Mouse (Mus musculus) bone marrow, adult 2 months (tissue): ENCODE data around the gene Gsdme. TPM values are rescaled to one million over a fixed set of nuclear protein-coding genes. Genes with fewer than 3 reads are reported as not detected.

ENCODE experiments used
- H3K27ac ChIP-seq: fragments of 200-500 bp; 2 replicates; pipeline ENCODE4 v1.5.1; 2012; ENCODE audit warnings: low read depth, mild to moderate bottlenecking, control low read depth, inconsistent platforms, low read length; ENCODE audit not compliant: control insufficient read depth, poor library complexity, insufficient read depth
- H3K4me1 ChIP-seq: fragments of 200-500 bp; 2 replicates; pipeline ENCODE4 v1.6.1; 2011; ENCODE audit warnings: low read length; ENCODE audit not compliant: control insufficient read depth, insufficient read depth
- H3K4me3 ChIP-seq: fragments of 200-500 bp; replicated peaks from 2 replicates; pipeline ENCODE3; 2011; ENCODE audit warnings: mild to moderate bottlenecking, low read depth, low read length, control low read depth; ENCODE audit not compliant: control insufficient read depth
- CTCF ChIP-seq: fragments of 200-500 bp; IDR thresholded peaks from 2 replicates; pipeline ENCODE4 v1.5.1; 2011; ENCODE audit warnings: low read length, control low read depth; ENCODE audit not compliant: control insufficient read depth, insufficient read depth
- POLR2A ChIP-seq: fragments of 200-500 bp; IDR thresholded peaks from 2 replicates; pipeline ENCODE4 v1.6.1; 2011; ENCODE audit warnings: low read depth, mild to moderate bottlenecking, control low read depth, low read length, borderline replicate concordance; ENCODE audit not compliant: control insufficient read depth
- WGBS: fragments of 180-500 bp; shearing (Covaris S2); methylation state at CpG from one replicate; pipeline ENCODE4 v1.1.7; 2018; 5-methylcytosine and 5-hydroxymethylcytosine counted together
- polyA plus RNA-seq: library from polyadenylated mRNA; stranded (reverse); fragments of >200 nt; gene quantifications from 2 replicates; pipeline ENCODE4 v1.2.4, GENCODE M21; 2011; ENCODE audit warnings: low replicate concordance; ENCODE audit not compliant: missing spikeins, insufficient read depth, insufficient read length

Gene Gsdme
- polyA plus RNA-seq, 1 experiment = 16.1 TPM

- Histone ChIP-seq H3K4me3 (no peak overlapping the region), H3K27ac (no peak overlapping the region), H3K4me1 (peaks cover 8% of the 10 kb centered on the region)
- TF ChIP-seq POLR2A (no peak), CTCF (no peak)
- 75% methylated on average over 2 of the region's 2 CpGs for WGBS
Measured at GRCm38 (mm10) chr6:50239902-50240301, 23.8 kb downstream of the Gsdme start.

GRCm38 (mm10) chr6:50237963-50238362 is 25.7 kb downstream of the Gsdme start:
- peaks cover 5% of the 10 kb centered on the region; the same call in 1 of the 2 replicates for H3K4me1 ChIP-seq
- H3K4me3 ChIP-seq = no peak overlapping the region
- WGBS = 55% methylated on average over 2 of the region's 2 CpGs
- TF ChIP-seq POLR2A (no peak), CTCF (no peak)
- no peak overlapping the region for H3K27ac ChIP-seq

DNA sequence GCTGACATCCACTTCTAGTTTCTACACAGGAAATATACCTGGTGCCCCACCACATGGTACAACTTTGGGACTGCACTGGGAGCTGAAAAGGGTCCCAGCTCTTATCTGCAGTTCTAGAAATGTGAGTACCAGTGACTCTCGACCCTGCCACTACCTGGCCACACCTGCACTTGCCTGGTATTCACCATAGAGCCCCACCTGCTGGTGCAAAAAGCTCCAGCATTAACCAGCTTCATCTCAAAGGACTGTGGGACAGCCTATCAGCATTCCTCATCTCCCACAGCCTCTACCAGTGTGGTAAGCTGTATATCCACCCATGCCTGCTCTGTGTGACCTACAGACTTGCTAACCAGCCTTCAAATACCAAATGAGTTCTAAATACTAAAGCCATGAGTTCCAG is 30.7 kb downstream of the Gsdme start:
- WGBS = 57% methylated on average over 1 of the region's 1 CpGs
- Histone ChIP-seq H3K4me1 (no peaks in the 10 kb centered on the region), H3K4me3 (no peak overlapping the region), H3K27ac (no peak overlapping the region)
- TF ChIP-seq POLR2A (no peak), CTCF (no peak)

- TF ChIP-seq CTCF = no peak
- TF ChIP-seq POLR2A = no peak
- no peaks in the 10 kb centered on the region; the same call in 1 of the 2 replicates for H3K4me1 ChIP-seq
- H3K27ac ChIP-seq = no peak overlapping the region
- no peak overlapping the region for H3K4me3 ChIP-seq
- 90% methylated on average over 5 of the region's 5 CpGs for WGBS
Measured at GRCm38 (mm10) chr6:50231288-50231687, 32.4 kb downstream of the Gsdme start.

GRCm38 (mm10) chr6:50228180-50228579 is 35.5 kb downstream of the Gsdme start:
- Histone ChIP-seq H3K4me1 (no peaks in the 10 kb centered on the region; the same call in 1 of the 2 replicates), H3K27ac (no peak overlapping the region), H3K4me3 (no peak overlapping the region)
- TF ChIP-seq CTCF (no peak), POLR2A (no peak)
- WGBS = 59% methylated on average over 5 of the region's 5 CpGs

GRCm38 (mm10) chr6:50225232-50225631 is 38.4 kb downstream of the Gsdme start:
- TF ChIP-seq POLR2A = no peak
- no peak for TF ChIP-seq CTCF
- no peaks in the 10 kb centered on the region; the same call in 1 of the 2 replicates for H3K4me1 ChIP-seq
- WGBS = 66% methylated on average over 5 of the region's 5 CpGs

DNA sequence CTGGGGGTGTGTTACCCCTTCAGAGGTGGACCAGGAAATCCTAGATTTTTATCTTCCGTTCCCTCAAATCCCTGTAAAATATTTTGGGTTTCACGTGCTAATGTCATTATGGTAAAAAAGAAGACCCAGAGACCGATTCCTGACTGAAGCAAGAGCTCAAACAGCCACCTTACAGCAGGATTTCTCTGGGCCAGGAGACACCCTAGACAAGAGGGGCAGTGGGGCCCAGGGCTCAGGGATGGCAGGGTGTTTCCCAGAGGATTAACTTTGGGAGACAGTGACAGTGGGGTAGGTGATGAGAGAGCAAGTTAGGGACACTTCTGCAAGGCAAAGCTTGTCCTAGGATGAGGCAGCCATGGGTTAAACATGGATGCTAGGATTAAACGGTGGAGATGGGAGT is 40.1 kb downstream of the Gsdme start:
- 80% methylated on average over 4 of the region's 4 CpGs for WGBS

More at GRCm38 (mm10) chr6:50225232-50225631, 38.4 kb downstream of the Gsdme start:
- Histone ChIP-seq H3K4me3 (no peak overlapping the region), H3K27ac (no peak overlapping the region)

DNA sequence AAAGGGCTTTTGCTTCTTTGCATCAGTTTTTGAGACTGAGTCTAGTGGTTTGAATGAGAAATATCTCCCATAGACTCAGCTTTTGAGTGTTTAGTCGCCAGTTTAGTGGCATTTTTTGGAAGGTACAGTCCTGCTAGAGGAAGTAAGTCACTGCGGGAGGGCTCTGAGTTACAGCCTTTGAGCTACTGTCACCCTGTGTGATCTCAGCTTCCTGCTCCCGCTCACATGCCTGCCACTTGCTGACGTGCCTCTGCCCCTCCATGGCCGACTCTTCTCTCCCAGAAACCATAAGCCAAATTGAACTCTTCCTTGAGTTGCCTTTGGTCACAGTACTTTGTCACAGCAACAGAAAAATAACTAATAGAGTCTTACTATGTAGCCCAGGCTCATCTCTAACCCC is 40.7 kb downstream of the Gsdme start:
- 10% methylated on average over 5 of the region's 5 CpGs for WGBS
- Histone ChIP-seq H3K4me3 (no peak overlapping the region), H3K27ac (no peak overlapping the region), H3K4me1 (peaks cover 2% of the 10 kb centered on the region; the same call in 1 of the 2 replicates)
- no peak for TF ChIP-seq POLR2A
- TF ChIP-seq CTCF = no peak

More for the DNA sequence above, 40.1 kb downstream of the Gsdme start:
- H3K27ac ChIP-seq = no peak overlapping the region
- H3K4me1 ChIP-seq = peaks cover 2% of the 10 kb centered on the region; the same call in 1 of the 2 replicates
- TF ChIP-seq CTCF = no peak
- no peak for TF ChIP-seq POLR2A
- H3K4me3 ChIP-seq = no peak overlapping the region

DNA sequence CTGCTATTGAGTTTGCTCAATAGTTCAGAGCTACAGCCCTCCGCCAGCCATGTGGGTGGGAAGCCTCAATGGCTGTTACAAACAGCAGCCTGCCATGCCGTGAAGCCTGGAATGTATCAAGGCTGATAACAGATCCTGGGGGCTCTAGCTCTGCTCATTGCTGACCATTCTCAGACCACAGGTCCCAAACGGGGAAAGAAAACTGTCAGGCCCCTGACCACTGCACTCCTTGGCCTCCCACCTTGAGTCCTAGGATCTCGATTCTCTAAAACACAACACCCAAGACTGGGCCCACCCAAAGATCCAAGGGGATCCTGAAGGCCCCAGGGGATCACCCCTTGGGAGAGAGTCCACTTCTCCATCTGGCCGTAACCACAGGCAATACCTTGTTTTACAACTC is 41.3 kb downstream of the Gsdme start:
- no peak overlapping the region for H3K27ac ChIP-seq
- 82% methylated on average over 5 of the region's 5 CpGs for WGBS
- H3K4me3 ChIP-seq = no peak overlapping the region
- H3K4me1 ChIP-seq = peaks cover 2% of the 10 kb centered on the region; the same call in 1 of the 2 replicates
- TF ChIP-seq POLR2A (no peak), CTCF (no peak)
